Mouse (Mus musculus): ENCODE measurements around the gene Jph2.

GRCm38 (mm10) chr2:163398770-163399169 is 977 bp upstream of the Jph2 start:
- TF ChIP-seq POLR2A (IDR thresholded peaks at IDR 0.05; ENCODE audit: borderline replicate concordance, extremely low read depth, low read depth, low read length) (no peak), CTCF (IDR thresholded peaks at IDR 0.05; ENCODE audit: insufficient read depth, low read length) (no peak)

Data from lung, adult 2 months (tissue).